Mouse (Mus musculus): Measurements from ENCODE around the gene Ngef.
A peak's percentile ranks its signal among the peaks of the same experiment; 100 is the strongest.

The Ngef gene

DNA sequence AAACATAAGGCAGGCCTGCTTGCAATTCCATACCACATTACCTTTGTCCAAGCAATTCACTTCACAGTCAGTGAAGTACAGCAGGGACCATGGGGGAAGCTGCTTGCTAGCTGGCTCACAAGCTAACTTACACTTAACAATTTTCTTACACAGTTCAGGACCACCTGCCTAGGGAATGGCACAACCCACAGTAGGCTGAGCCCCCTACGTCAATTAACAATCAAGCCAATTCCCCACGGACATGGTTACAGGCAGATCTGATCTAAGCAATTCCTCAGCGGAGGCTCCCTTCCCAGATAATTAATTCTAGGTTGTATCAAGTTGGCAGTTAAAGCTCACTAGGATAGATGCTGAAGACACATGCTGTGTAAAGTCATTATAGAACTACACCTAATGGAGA, 10.7 kb downstream of the Ngef start:
- DNase-seq: no peak

GRCm38 (mm10) chr1:87553586-87553985, 20.1 kb downstream of the Ngef start:
- no peak for DNase-seq

- no peak for DNase-seq
Observed at GRCm38 (mm10) chr1:87551008-87551407, 22.7 kb downstream of the Ngef start.

GRCm38 (mm10) chr1:87541614-87542013, 32.1 kb downstream of the Ngef start:
- DNase-seq: peak; percentile 16

DNA sequence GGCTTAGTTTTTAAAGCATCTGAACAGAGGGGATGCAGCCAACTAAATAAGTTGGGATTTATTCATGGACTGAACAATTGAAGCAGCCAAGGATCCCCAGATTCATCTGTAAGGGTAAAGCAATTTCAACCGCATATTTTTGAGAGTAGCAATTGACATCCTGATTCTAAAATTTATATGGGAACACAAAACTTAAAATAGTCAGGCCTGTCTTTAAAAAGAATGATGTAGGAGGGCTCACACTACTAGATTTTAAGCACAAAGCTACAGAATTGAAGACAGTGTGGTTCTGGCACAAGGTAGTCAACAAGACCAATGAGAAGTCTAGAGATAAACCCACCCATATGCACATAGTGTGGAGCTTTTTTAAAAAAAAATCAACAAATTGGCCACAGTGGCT, 36.7 kb downstream of the Ngef start:
- DNase-seq: no peak

DNA sequence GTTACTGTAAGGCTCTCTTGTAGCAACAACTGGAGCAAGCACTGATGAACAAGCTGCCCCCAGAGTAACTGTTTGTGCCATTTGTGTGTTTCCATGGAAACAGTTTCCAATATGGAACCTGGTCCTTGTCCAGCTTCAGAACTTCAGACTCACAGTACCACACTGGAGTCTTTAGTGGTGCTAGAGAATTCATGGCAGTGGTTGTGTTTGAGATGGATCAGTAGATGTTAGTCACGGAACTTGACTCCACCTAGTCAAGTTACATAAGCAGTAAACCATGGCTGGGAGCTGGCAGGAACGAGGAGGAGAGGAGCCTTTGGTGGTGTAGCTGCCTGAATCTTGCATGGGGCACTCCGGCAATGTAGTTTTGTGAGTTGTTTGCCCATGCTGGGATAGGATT, 39.6 kb downstream of the Ngef start:
- no peak for DNase-seq

DNA sequence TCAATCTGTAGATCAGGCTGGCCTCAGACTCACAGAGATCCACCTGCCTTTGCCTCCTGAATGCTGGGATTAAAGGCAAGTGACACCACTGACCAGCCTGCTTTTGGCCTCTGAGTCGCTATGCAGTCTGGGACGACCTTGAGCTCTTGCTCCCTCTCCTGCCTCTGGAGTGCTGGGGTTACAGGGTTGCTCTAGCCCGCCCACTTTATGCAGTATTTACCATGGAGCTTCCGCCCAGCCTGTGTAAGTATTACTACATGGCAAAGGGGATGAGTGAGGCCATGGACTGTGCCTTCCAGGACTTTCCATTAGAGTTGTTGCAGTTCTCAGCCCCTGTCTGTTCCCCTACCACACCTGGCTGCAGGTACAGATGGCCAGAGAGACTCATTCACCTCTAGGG, 41.3 kb downstream of the Ngef start:
- peak; percentile 21 for DNase-seq

GRCm38 (mm10) chr1:87527191-87527590, 46.5 kb downstream of the Ngef start:
- DNase-seq: no peak

DNA sequence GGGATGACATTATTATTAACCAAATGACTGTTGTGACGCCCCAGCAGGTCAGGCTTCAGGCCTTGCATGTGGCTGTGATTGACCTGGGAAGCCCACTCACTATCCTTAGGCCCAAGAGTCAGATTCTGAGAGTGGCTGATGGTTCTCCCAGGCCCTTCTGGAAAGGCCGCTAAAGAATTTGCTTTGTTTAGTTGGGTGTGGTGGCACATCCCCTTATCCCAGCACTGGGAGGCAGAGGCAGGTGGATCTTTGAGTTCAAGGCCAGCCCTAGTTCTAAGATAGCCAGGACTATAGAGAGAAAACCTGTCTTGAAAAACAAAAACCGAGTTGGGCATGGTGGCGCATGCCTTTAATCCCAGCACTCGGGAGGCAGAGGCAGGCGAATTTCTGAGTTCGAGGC, 48.6 kb downstream of the Ngef start:
- DNase-seq: no peak

DNA sequence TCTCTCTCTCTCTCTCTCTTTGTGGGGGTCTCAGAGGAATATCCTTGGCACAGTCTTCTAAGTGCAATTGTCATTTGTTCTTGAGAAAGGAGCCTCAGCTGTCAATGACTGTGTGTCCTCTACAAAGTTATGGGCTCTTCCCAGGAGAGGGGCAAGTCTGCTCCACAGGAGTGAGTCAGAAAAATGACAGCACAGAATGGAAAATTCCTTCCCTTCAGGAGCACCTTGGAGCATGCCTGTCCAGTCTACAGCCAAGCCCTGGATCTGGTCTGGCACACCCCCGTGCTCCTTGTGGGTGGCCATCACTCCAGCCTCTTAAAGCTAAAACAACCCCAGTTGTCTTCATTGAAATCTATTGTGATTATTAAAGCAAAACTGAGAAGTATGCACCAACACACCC, 52.1 kb downstream of the Ngef start:
- DNase-seq: no peak

- no peak for DNase-seq
Observed at GRCm38 (mm10) chr1:87520467-87520866, 53.2 kb downstream of the Ngef start.

GRCm38 (mm10) chr1:87510845-87511244, 62.8 kb downstream of the Ngef start:
- no peak for DNase-seq

DNA sequence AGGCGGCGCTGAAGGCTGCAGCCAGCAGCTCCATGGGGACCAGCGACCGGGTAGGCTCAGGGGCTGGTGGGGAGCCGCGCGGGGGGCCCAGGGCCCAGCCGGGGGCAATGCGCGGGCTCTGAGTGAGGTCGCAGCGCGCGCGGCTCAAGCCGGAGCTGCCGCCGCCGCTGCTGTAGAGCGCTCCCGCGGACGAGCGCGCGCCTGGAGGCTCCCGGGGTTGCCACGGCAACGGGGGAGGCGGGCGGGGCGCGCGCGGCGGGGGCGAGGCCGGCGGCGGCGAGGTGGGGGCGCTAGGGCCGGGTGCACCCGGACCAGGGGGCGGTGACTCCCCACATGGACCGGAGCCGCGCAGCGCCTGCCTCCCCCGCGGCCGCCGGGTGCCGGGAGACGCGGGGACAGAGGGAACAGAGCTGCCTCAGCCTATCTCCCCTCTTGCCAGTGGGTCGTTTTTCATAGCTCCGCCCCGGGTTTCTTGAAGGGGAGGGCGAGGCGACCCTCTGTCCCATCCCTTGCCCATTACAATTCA, 63.4 kb downstream of the Ngef start:
- DNase-seq: peak; percentile 38

DNA sequence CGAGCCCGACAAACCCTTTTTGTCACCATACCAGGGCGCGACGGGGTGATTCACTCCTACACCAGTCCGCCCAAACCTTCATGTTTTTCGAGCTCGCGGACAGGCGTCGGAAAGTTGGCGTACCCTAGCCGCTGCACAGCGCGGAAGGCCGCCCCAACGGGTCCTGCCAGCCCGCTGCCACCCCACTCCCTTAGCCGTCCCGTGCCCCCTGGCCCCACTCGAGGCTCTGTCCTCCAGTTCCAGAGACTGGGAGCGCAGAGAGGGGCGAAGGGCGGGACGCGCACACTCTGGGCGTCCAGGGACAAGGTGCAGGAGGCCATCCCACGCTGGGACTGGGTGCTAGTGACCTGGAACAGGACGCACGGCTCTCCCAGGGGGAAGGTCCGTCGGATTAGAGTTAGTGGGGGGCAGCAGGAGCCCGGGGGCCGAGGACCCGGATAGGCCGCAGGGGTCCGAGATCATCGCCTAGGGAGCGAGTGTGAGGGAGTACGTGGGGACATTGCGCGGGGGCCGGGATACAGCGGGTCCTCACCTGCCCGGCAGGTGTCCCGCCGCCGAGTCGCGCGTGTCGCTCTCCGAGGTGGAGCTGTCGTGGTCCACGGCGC, 64.0 kb downstream of the Ngef start, which contains the start of gene Neu2:
Neu2 (plus strand) TSS at position 329 of the 605 bp plus-strand sequence.
- DNase-seq: no peak

- no peak for DNase-seq
Observed at GRCm38 (mm10) chr1:87508591-87509560, 64.8 kb downstream of the Ngef start.

DNA sequence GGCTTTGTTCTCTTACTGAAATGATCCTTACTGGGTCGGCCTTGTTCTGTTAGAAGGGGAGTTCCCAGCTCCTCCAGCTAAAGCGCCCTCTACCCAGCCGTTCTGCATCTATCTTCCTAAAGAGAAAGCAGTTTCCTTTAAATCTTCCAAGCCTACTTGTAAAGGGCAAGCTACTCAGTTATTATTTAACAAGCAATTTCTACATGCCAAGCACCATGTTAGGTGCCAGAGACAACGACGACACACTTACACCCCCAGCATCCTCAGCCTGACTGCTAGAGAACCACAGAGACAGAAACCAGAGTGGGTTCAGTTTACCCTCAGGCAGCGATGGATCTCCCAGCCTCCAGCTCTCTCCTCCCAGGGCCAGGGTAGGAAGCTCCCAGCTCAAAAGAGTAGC, 65.8 kb downstream of the Ngef start:
- DNase-seq: no peak

DNA sequence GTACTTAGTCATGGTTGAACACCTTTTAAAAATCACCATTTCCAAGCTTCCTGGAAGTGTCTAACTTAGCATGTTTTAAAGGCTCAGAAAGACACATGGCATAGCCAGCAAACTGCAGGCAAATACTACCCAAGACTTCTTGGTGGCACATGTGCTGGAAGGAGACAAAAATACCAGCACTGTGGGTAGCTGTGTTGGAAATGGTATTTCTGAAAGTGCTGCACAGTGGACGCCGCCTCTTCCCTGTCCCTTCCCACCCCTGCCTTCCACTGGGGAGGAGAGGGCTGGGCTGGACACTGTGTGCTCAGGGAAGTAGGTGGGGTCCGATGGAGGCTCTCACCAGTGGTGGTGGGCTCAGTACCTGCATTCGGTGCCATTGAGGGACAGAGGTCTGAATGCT, 68.1 kb downstream of the Ngef start:
- no peak for DNase-seq

- DNase-seq: no peak
Observed at GRCm38 (mm10) chr1:87493542-87493941, 80.1 kb downstream of the Ngef start.

DNA sequence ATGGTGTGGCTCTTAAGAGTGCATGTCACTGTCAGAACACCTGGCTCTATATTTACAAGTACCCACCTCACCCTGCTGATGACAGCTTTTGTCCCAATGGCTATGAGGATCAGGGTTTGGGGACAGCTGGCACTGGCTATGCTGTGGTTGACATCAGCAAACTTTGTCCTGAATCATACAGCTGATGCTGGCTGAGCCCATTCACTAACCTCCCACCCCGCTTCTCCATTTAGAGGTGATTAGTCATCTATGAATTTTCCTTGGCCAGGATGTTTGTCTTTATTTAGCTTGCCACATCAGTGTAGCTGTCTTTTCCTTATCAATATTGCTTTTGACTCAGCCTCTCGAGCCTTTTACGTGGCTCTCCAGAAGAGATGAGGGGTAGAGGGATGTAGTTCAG, 81.4 kb downstream of the Ngef start:
- no peak for DNase-seq

- no peak for DNase-seq
Observed at GRCm38 (mm10) chr1:87486386-87486785, 87.3 kb downstream of the Ngef start.

DNA sequence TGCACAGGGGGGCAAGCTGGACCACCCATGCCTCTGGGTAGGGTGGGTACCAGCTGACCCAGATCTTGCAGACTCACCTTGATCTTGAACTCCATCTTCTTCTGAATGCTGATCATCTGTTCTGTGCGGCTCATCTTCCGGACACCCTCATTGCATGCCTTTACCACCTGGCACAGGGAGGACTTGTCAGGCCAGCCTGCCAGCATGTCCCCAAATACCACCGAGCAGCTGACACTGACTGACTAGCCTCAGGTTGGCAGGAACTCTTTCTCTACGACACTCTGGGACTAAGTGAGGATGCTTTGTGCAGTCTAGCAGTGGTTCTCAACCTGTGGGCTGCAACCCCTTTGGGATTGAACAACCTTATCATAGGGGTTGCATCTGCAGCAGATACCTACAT, 91.1 kb downstream of the Ngef start:
- DNase-seq: no peak

GRCm38 (mm10) chr1:87475076-87475895, 98.4 kb downstream of the Ngef start:
- no peak for DNase-seq

DNA sequence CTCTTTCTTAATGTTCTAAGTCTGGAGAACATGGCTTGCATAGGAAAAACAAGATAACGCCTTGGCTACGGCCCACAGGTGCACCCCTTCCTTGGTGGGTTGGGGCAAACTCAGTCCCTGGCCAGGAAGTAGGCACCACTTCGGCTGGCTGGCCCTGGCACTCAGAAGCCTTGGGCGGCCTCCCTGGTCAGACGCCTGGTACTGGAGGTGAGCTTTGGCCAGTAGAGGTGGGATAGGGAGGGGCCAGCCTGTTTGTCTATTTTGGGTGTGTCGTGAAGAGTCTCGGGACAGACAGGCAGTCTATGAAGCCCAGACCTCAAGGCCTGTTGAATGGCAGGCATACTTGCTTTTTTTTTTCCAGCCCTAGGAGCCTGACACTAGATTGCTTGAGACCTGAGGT, 101.1 kb downstream of the Ngef start:
- no peak for DNase-seq

All from liver (tissue).